Mouse (Mus musculus): ENCODE measurements at regions not wholly inside any gene's neighbourhood (a gene's known extent, or its start where the extent isn't known, plus 50 kb on each side); places are given as distances from the start of the nearest gene placed in this dataset.

- no peak for DNase-seq (ENCODE audit: low spot score)
Observed at GRCm38 (mm10) chr3:150752787-150753186, 684.9 kb upstream of the Adgrl4 start.

GRCm38 (mm10) chr3:150759854-150760253 lies 677.8 kb upstream of the Adgrl4 start:
- DNase-seq (ENCODE audit: low spot score): no peak

DNA sequence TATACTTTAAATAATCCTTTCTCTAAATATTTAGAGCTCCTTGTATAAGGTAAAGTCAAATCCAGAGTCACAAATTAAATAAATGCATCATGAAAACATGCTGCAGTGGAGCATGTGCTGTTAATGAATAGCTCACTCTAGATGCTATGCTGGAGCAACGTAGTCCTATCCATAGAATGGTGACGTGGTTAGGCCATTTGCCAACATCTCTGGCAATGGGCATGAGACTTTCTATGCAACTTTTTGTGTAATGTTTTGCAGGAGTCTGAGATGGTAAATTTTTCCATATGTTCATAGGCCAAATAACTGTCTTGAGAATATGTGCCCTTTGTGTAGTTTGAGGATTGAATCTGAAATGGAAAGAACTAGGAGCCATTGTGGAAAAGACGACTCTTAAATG lies 653.1 kb upstream of the Adgrl4 start:
- DNase-seq (ENCODE audit: low spot score): no peak

GRCm38 (mm10) chr3:150817807-150818206 lies 619.9 kb upstream of the Adgrl4 start:
- DNase-seq (ENCODE audit: low spot score): no peak

GRCm38 (mm10) chr3:150819369-150819768 lies 618.3 kb upstream of the Adgrl4 start:
- no peak for DNase-seq (ENCODE audit: low spot score)

DNA sequence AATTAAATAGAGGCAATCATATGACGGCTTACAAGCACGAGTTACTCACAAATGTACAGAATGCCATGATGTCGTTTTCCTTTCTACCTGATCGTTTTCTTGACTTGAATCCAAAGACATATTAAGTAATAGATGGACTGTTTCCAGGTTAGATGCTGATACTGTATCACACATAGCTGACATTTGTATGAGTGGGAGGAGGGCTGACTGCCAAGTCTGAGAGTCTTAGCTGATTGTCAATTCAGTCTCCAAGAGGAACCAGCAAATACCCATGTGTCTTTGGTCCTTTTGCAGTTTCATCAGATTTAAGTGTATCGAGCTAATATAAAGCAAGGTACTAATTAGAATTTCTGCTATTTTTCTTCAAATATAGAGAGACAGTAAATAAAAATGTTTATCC lies 617.6 kb upstream of the Adgrl4 start:
- DNase-seq (ENCODE audit: low spot score): no peak

- DNase-seq (ENCODE audit: low spot score): no peak
Observed at GRCm38 (mm10) chr3:150846029-150846428, 591.7 kb upstream of the Adgrl4 start.

DNA sequence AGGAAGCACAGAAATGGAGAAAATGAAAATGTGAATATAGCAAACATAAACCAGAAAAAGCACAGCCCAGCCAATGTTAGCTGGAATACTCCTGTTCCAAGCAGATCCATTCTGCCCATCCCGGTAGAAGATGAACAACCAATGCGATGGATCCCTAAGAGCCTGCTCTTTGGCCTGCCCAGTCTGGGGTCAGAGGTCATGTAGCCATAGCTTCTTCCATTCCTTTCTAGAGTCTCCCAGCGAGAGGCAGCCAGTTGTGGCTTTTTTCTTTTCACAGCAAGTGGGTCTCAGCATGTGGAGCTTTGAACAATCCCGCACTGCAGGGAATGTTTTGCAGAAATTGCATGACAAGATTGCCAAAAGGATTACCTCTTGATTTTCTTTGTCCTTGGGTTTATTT lies 585.6 kb upstream of the Adgrl4 start:
- DNase-seq (ENCODE audit: low spot score): peak; percentile 72

GRCm38 (mm10) chr3:150896668-150897067 lies 541.0 kb upstream of the Adgrl4 start:
- no peak for DNase-seq (ENCODE audit: low spot score)

DNA sequence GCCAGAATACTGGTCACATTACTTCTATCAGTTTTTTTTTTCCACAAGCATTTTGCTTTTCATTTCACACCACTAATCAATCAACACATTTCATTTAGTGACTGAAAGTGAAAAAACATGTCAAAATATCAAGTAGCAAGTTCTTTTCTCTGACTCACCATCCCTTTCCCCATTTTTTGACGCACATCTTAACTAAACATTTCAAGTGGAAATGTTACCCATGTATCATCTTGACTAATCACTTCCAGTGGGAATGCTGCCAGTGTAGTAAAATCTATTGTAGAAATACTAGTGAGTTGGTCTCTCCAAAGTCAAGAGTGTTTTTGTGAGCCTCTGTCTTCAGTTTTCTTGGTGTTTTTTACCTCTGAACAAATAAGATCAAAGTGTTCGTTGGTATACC lies 527.6 kb upstream of the Adgrl4 start:
- DNase-seq (ENCODE audit: low spot score): peak; percentile 7

DNA sequence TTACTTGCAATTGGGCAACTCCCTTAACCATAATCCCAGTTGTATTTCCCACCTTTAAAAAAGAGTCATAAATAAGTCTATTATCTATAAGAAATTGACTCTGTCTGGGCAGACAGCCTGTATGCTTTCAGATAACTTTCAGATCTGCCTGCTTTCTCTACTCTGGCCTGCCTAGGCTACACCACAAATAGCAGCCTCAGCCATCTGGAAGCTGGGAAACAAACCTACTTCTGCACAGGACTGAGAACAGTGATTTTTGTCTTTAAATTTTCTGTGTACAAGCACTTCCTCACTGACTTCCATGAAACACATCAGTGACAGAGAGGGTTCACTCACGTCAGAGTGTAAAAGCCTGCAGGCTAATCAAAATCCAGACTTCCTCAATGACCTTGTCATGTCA lies 482.8 kb upstream of the Adgrl4 start:
- no peak for DNase-seq (ENCODE audit: low spot score)

- no peak for DNase-seq (ENCODE audit: low spot score)
Observed at GRCm38 (mm10) chr3:150999652-151000051, 438.0 kb upstream of the Adgrl4 start.

GRCm38 (mm10) chr3:151000217-151000616 lies 437.5 kb upstream of the Adgrl4 start:
- DNase-seq (ENCODE audit: low spot score): peak; percentile 89

GRCm38 (mm10) chr3:151001881-151002412 lies 435.7 kb upstream of the Adgrl4 start:
- DNase-seq (ENCODE audit: low spot score): peak; percentile 71

DNA sequence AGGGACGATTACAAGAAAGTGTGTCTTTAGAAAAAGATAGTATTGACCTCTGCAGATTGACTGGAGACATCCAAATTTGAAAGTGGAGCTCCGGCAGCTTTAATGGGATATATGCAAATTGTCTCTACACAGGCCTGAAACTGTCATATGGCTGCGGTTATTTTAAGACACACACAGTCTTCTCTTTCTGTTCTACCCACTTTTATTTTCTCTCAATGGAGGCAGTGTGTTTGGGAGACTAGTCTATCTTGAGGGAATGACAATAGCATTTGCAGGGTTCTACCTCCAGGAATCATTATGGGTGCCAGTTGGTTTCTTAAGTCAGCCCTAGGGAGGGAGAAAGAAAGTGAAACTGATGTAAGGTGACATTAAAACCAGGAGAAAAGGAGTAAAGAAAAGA lies 434.2 kb upstream of the Adgrl4 start:
- no peak for DNase-seq (ENCODE audit: low spot score)

GRCm38 (mm10) chr3:151003990-151004389 lies 433.7 kb upstream of the Adgrl4 start:
- DNase-seq (ENCODE audit: low spot score): no peak

- no peak for DNase-seq (ENCODE audit: low spot score)
Observed at GRCm38 (mm10) chr3:151020014-151020413, 417.7 kb upstream of the Adgrl4 start.

DNA sequence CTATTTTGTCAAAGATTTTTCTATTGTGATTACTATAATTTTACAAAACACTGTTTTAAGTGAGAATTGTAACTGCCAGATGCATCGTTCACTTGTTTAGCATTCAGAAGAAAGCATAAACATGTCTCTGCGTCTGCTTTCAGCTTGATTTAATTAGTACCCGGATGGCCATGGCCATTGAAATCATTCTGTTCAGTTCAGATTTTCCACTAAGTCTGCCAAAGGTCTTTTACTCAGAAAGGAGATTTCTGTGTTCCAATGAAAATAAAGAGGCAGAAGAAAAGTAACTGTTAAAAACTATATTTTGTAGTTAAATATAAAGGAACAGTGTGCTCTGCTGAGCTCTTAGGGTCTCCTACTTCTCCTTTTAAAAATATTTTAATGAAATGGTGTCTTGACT lies 380.2 kb upstream of the Adgrl4 start:
- no peak for DNase-seq (ENCODE audit: low spot score)

DNA sequence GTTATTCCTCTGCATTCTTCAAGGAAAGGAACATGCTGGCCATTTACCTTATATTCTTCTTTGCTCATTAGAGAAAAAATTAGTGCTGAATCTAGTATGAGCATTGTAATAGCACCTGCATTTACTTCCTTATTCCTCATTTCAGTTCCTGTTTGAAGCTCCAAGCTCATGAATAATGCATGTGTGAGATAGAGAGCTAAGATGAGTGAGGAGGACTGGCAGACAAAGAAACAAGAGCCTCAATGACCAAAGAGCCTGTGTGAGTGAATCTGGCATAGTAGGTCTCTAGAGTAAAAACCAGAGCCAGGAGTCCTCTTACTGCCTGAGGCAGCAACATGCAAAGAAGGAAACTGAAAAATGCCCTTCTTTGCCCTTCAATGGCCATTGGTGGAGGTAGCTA lies 365.4 kb upstream of the Adgrl4 start:
- peak; percentile 10 for DNase-seq (ENCODE audit: low spot score)

- no peak for DNase-seq (ENCODE audit: low spot score)
Observed at GRCm38 (mm10) chr3:151116831-151117230, 320.9 kb upstream of the Adgrl4 start.

- no peak for DNase-seq (ENCODE audit: low spot score)
Observed at GRCm38 (mm10) chr3:151117583-151118041, 320.1 kb upstream of the Adgrl4 start.

GRCm38 (mm10) chr3:151124131-151124530 lies 313.6 kb upstream of the Adgrl4 start:
- no peak for DNase-seq (ENCODE audit: low spot score)

- no peak for DNase-seq (ENCODE audit: low spot score)
Observed at GRCm38 (mm10) chr3:151146889-151147288, 290.8 kb upstream of the Adgrl4 start.

GRCm38 (mm10) chr3:151153340-151153739 lies 284.3 kb upstream of the Adgrl4 start:
- no peak for DNase-seq (ENCODE audit: low spot score)

DNA sequence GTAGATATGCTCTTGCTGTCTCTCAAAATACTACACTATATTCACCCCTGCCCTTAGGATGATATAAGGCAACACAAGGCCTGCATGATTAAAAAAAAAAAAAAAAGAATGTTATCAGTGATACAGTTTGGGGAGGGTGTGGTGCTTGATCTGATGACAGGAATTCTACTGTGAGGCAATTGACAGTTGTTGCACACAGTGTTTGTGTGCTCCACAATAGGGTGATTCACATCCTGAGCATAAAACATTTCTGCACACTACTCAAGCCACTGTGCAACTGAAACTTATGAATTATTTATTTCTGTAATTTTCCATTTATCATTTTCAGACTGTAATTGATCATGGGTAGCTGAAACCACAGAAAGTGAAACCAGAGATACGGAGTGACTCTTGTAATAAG lies 277.2 kb upstream of the Adgrl4 start:
- no peak for DNase-seq (ENCODE audit: low spot score)
